Mouse (Mus musculus): ENCODE measurements at regions not wholly inside any gene's neighbourhood (a gene's known extent, or its start where the extent isn't known, plus 50 kb on each side); places are given as distances from the start of the nearest gene placed in this dataset.

DNA sequence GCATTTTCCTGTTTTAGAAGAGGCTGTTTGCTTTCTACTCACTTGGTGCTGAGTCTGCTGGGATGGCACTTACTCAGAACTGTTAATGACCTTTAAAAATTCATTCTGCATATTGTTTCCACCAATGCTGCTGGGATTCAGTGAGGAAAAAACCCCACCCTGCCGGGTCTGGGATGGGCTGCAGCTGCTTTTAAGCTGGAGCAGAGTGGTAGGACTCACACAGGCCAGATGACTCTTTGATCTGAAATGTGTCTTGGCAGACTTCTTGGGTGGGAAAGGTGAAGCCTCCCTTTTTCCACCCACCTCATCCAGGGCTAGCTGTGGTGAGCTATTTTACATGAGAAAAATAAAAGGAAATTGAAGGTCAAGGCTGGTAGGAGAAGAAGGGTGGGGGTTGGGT lies 56.4 kb upstream of the Ddhd1 start:
- H3K4me3 ChIP-seq = no peak overlapping the region
- no peak overlapping the region for H3K4me2 ChIP-seq
- no peaks in the 10 kb centered on the region for H3K4me1 ChIP-seq
- H3K27ac ChIP-seq (replicated peaks) = no peak overlapping the region
- 40% methylated on average over 1 of the region's 1 CpGs for WGBS
- H3K9ac ChIP-seq = no peak overlapping the region
- no peaks in the 10 kb centered on the region for H3K36me3 ChIP-seq
- ATAC-seq (ENCODE audit: extremely low read depth, insufficient number of reproducible peaks, low FRiP score, low TSS enrichment) = no peak
- H3K9me3 ChIP-seq = no peaks in the 10 kb centered on the region
- H3K27me3 ChIP-seq (replicated peaks) = no peaks in the 10 kb centered on the region

DNA sequence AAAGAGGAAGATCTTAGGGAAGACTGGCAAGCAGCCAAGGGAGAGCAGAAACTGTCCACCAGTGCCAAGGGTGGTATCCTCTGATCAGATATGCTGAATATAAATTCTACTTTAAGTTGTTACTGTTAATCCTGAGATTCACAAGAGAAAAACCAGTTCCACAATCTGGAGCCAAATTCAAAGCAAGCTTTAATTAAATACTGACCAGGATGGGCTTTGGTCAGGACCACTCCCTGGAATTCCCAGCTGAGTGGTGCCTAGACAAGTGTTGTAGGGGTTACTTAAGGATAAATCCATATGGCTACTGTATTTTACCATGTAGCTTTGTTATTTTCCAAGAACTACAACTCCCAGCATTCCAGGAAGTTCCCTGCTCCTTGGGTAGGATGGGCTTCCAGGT lies 56.8 kb upstream of the Ddhd1 start:
- H3K9ac ChIP-seq = no peak overlapping the region
- ATAC-seq (ENCODE audit: extremely low read depth, insufficient number of reproducible peaks, low FRiP score, low TSS enrichment) = no peak
- H3K36me3 ChIP-seq = no peaks in the 10 kb centered on the region

DNA sequence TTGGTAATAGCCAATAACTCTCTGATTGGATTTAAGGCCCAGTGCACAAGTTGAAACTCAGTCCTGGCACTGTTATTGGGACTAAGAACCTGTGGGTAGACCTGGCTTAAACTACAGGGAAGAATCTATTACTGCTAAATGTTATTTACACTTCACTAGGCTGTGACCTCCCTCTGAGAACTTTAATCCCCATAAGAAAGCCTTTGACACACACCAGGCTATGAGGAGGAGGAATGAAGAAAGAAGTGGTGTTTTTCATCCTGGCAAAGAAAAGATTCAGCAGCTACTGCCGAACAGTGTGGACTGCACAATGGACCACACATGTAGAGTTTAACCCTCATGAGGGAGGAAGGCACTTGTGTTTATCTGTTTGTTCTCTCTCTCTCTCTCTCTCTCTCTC lies 58.2 kb upstream of the Ddhd1 start:
- H3K4me3 ChIP-seq = no peak overlapping the region
- no peaks in the 10 kb centered on the region for H3K9me3 ChIP-seq
- no peak for ATAC-seq (ENCODE audit: extremely low read depth, insufficient number of reproducible peaks, low FRiP score, low TSS enrichment)
- no peaks in the 10 kb centered on the region for H3K27me3 ChIP-seq (replicated peaks)
- H3K4me2 ChIP-seq = no peak overlapping the region
- WGBS = 48% methylated on average over 1 of the region's 1 CpGs
- H3K36me3 ChIP-seq = no peaks in the 10 kb centered on the region
- no peaks in the 10 kb centered on the region for H3K4me1 ChIP-seq
- H3K27ac ChIP-seq (replicated peaks) = no peak overlapping the region
- H3K9ac ChIP-seq = no peak overlapping the region

More for the DNA sequence above, 56.8 kb upstream of the Ddhd1 start:
- no peak overlapping the region for H3K4me2 ChIP-seq
- no peak overlapping the region for H3K27ac ChIP-seq (replicated peaks)
- H3K9me3 ChIP-seq = no peaks in the 10 kb centered on the region
- H3K4me1 ChIP-seq = no peaks in the 10 kb centered on the region
- H3K4me3 ChIP-seq = no peak overlapping the region; the same call in 1 of the 2 replicates
- no peaks in the 10 kb centered on the region for H3K27me3 ChIP-seq (replicated peaks)

DNA sequence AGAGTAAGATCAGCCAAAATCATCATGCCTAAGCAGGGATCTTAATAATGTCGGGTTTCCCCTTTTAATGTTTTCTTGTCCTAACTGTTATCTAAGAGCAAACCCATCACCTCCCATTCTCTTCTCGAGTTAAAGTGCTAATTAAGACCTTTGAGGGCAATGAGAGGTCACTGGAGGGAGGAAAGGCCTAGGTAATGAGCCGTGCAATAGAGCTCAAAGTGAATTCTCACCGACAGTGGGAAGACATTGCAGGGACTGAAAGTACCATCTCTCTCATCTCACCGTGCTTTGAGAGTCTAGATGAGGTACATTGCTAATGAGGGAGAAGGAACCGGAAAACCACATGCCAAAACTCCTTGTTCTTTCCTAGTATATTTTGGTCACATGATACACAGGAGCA lies 64.9 kb upstream of the Ddhd1 start:
- no peak overlapping the region for H3K27ac ChIP-seq (replicated peaks)
- no peaks in the 10 kb centered on the region for H3K4me1 ChIP-seq
- H3K4me3 ChIP-seq = no peak overlapping the region
- 48% methylated on average over 6 of the region's 6 CpGs for WGBS
- 0 out of 2 replicates have a peak, but pooled peaks cover 2% of the 10 kb centered on the region for H3K9me3 ChIP-seq
- H3K4me2 ChIP-seq = no peak overlapping the region
- ATAC-seq (ENCODE audit: extremely low read depth, insufficient number of reproducible peaks, low FRiP score, low TSS enrichment) = no peak
- H3K9ac ChIP-seq = no peak overlapping the region
- H3K27me3 ChIP-seq (replicated peaks) = no peaks in the 10 kb centered on the region
- H3K36me3 ChIP-seq = no peaks in the 10 kb centered on the region

DNA sequence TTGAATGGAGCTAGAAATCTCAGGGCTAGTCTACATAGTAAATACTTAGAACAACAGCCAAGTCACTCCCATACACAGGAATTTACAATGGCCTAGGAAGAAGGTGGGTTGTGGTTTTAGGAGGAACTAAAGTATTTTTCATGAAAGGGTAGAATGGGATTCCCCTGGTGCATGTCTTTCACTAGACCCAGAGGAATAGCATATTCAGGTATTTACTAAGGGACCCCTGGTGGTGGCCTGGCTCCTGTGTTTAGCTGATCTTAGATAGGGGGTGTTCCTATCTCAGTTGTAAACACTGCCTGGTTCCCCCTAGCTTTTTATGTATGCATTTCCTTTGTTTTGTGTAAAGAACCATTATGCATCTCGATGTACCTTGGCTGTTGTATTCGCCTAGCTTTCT lies 66.4 kb upstream of the Ddhd1 start:
- Histone ChIP-seq H3K36me3 (no peaks in the 10 kb centered on the region), H3K4me1 (no peaks in the 10 kb centered on the region), H3K27ac (replicated peaks) (no peak overlapping the region), H3K9me3 (0 out of 2 replicates have a peak, but pooled peaks cover 2% of the 10 kb centered on the region), H3K4me2 (no peak overlapping the region), H3K27me3 (replicated peaks) (no peaks in the 10 kb centered on the region), H3K4me3 (no peak overlapping the region), H3K9ac (no peak overlapping the region)
- WGBS = 80% methylated on average over 2 of the region's 2 CpGs
- no peak for ATAC-seq (ENCODE audit: extremely low read depth, insufficient number of reproducible peaks, low FRiP score, low TSS enrichment)

DNA sequence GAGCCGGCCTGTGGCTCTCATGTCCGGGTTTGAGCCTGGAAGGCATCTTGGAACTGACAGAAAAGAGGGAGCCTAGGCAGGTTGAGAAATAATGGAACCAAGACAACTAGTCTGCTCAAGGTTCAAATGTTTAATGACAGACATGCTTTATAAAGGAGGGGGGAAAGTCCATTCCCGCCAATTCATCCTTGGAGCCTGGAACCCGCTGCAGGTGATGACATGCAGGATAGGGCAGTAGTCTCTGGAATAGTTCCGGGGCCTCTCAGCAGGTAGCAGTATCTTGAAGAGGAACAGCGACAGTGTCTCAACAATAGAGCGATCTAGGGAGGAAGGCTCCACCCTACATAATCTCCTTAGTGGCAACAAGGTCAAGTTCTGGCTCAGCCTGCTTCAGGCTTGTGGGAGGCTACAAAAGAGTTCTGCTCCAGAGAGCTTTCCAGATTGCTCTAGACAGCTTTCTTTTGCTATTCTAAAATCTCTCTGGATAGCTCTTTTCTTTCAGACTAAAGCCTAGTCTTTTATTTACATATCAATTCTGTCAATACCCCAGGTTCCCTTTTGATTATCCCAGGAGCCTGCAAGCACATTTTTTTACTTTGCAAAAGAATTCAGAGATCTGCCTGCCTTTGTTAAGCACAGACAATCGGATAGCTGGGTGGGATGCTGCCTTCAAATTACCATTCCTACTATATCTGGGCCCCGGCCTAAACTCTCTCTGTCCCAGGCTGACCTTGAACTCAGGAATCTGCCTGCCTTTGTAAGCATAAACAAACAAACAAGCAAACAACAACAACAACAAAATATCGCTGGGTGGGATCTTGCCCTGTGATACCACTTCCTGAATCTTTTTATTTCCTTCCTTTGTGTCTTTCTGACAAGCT lies 76.8 kb upstream of the Ddhd1 start:
- Histone ChIP-seq H3K4me3 (no peak overlapping the region), H3K4me1 (peaks cover 7% of the 10 kb centered on the region), H3K27me3 (replicated peaks) (no peaks in the 10 kb centered on the region), H3K9ac (no peak overlapping the region), H3K27ac (replicated peaks) (no peak overlapping the region), H3K4me2 (no peak overlapping the region), H3K36me3 (no peaks in the 10 kb centered on the region), H3K9me3 (no peaks in the 10 kb centered on the region)
- no peak for ATAC-seq (ENCODE audit: extremely low read depth, insufficient number of reproducible peaks, low FRiP score, low TSS enrichment)
- 48% methylated on average over 10 of the region's 10 CpGs for WGBS

DNA sequence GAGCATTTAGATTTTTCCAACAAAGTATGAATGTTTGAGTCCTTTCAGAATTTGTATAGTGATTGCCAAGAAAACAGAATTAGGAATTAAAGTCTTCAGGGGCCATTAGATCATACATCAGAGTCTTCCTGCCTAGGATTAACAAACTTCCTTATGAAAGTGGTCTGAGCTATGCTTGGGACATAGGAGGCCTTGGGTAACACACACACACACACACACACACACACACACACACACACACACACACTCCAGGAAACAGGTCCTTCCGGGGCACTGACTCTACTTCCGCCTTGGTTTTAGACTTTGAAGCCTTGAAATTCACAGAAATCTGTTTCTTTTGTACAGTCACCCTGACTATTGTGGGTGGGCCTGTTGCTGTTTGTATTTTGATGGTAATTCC lies 80.0 kb upstream of the Ddhd1 start:
- 96% methylated on average over 2 of the region's 2 CpGs for WGBS
- no peak overlapping the region for H3K4me3 ChIP-seq
- H3K36me3 ChIP-seq = no peaks in the 10 kb centered on the region
- no peaks in the 10 kb centered on the region for H3K9me3 ChIP-seq
- peaks cover 16% of the 10 kb centered on the region for H3K4me1 ChIP-seq
- no peak overlapping the region for H3K27ac ChIP-seq (replicated peaks)
- H3K4me2 ChIP-seq = no peak overlapping the region
- H3K9ac ChIP-seq = no peak overlapping the region
- no peaks in the 10 kb centered on the region for H3K27me3 ChIP-seq (replicated peaks)
- ATAC-seq (ENCODE audit: extremely low read depth, insufficient number of reproducible peaks, low FRiP score, low TSS enrichment) = no peak

DNA sequence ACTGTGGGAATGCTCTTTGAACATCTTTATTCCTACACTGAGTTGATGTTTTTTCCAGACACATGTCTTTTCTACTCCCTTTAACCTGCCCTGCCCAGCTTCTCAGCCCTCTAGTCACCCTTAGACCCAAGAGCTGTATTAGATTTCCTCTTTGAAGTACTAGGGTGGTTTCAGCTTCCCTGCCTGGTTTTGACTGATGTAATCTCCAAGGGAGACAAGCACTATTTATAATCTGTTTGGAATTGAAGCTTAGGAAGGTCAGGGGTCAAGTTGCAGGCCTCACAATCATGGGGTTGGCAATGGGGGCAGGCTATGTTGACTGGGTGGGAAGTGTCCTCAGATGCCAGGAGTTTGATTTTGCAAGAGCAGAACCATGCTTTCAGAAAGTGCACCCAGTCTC lies 81.7 kb upstream of the Ddhd1 start:
- Histone ChIP-seq H3K27me3 (replicated peaks) (no peaks in the 10 kb centered on the region), H3K4me1 (peaks cover 16% of the 10 kb centered on the region), H3K4me2 (no peak overlapping the region), H3K4me3 (no peak overlapping the region), H3K9ac (no peak overlapping the region), H3K27ac (replicated peaks) (no peak overlapping the region), H3K36me3 (no peaks in the 10 kb centered on the region), H3K9me3 (no peaks in the 10 kb centered on the region)
- ATAC-seq (ENCODE audit: extremely low read depth, insufficient number of reproducible peaks, low FRiP score, low TSS enrichment) = no peak

DNA sequence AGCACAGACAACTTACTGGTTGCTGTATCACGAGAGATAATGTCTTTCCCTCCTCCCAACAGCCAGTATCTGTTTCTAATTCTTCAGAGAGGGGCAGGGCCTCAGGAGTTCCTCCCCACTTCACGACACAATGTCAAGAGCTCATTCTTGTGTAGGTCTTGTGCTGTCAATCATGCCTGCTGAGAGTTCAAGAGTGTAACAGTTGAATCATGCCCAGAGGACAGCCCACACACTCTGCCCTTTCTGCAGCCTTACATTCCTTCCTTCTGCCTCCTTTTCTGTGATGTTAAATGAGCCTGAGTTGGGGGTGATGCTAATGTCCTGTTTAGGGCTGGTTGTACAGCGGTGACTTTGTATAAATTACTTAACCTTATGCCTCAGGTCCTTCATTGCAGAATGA lies 82.7 kb upstream of the Ddhd1 start:
- Histone ChIP-seq H3K27ac (replicated peaks) (no peak overlapping the region), H3K36me3 (no peaks in the 10 kb centered on the region), H3K4me2 (no peak overlapping the region), H3K27me3 (replicated peaks) (no peaks in the 10 kb centered on the region), H3K9ac (no peak overlapping the region), H3K4me3 (no peak overlapping the region), H3K4me1 (peaks cover 16% of the 10 kb centered on the region), H3K9me3 (no peaks in the 10 kb centered on the region)
- WGBS = 31% methylated on average over 3 of the region's 3 CpGs
- ATAC-seq (ENCODE audit: extremely low read depth, insufficient number of reproducible peaks, low FRiP score, low TSS enrichment) = no peak

DNA sequence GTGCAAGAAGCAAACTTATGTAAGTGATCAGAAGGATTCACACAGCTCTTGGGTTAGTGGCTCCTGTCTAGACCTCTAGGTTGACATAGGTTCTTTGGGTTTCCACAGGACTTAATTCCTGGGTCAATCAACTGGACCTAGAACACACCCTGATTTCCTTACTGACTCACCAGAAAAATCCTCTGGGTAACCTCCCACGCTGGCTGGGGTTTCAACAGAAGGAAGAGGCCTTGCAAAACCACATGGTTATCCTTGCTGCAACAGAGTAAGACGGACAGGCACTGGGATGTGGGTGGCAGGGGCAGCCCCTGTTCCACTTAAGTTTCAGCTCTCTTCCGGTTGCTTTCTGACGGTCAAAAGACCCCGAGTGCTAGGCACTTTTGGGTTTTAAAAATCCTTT lies 88.2 kb upstream of the Ddhd1 start:
- no peak overlapping the region for H3K9ac ChIP-seq
- no peak overlapping the region for H3K4me3 ChIP-seq
- H3K36me3 ChIP-seq = no peaks in the 10 kb centered on the region
- no peak overlapping the region for H3K27ac ChIP-seq (replicated peaks)
- H3K27me3 ChIP-seq (replicated peaks) = no peaks in the 10 kb centered on the region
- H3K9me3 ChIP-seq = no peaks in the 10 kb centered on the region
- H3K4me1 ChIP-seq = no peaks in the 10 kb centered on the region
- no peak for ATAC-seq (ENCODE audit: extremely low read depth, insufficient number of reproducible peaks, low FRiP score, low TSS enrichment)
- H3K4me2 ChIP-seq = no peak overlapping the region
- 76% methylated on average over 5 of the region's 5 CpGs for WGBS

DNA sequence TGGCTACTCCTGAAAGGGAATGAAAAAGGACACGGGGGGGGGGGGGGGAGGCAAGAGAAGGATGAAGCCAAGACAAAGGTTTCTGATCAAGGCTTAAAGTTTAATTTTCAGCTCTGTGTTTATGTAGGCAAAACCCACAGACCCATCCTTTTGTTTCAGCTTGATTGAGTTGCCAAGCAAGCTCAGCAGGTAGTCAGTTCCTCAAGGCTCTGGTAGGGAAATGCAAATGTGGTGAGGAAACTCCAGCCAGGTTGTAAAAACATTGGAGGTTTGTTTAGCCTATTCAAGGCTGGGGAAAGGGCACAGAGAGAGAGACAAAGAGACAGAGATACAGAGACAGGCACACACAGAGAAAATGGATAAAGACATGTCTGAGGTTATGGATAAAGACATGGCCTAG lies 99.4 kb upstream of the Ddhd1 start:
- H3K4me2 ChIP-seq = no peak overlapping the region
- H3K9me3 ChIP-seq = no peaks in the 10 kb centered on the region
- no peaks in the 10 kb centered on the region for H3K4me1 ChIP-seq
- ATAC-seq (ENCODE audit: extremely low read depth, insufficient number of reproducible peaks, low FRiP score, low TSS enrichment) = no peak
- H3K27ac ChIP-seq (replicated peaks) = no peak overlapping the region
- H3K36me3 ChIP-seq = no peaks in the 10 kb centered on the region
- H3K27me3 ChIP-seq (replicated peaks) = no peaks in the 10 kb centered on the region
- H3K4me3 ChIP-seq = no peak overlapping the region
- no peak overlapping the region for H3K9ac ChIP-seq
- WGBS = 10% methylated on average over 1 of the region's 1 CpGs

DNA sequence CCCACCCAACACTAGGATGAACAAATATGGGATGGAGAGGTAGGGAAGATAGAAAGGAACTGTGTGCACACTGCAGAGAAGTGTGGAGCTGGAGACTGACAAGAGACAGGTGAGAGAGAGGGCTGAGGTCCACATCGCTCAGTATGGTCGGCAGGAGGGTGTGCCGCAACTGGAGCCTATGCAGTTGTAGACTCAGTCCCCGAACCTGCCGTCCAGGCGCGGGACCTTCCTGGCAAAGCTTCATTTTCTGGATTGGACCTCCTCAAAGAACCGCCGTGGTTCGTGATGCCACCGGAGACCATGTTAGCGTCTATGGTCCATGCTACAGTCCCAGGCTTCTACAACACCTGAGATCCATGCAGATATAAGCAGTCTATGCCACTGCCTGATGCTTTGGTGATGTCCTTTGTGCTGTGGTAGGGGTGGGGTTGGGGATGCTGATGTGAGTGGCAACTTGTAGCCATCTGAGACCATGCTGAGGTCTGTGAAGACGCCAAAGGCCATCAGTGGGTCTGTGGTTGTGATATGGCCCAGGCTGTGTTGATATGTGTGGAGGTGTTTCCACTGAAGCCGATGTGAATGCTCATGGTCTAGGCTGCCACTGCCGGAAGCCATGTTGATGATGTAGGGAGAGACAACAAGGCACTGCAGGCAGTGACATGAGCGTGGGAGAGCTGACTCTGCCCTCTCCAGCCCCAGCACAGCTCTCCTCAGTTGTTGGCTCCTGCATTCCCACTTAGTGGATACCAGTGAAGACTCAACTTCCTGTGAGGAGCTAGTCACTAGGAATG lies 103.1 kb upstream of the Ddhd1 start:
- 88% methylated on average over 16 of the region's 16 CpGs for WGBS
- Histone ChIP-seq H3K9ac (no peak overlapping the region), H3K27me3 (replicated peaks) (no peaks in the 10 kb centered on the region), H3K4me2 (no peak overlapping the region), H3K4me3 (no peak overlapping the region), H3K4me1 (no peaks in the 10 kb centered on the region), H3K9me3 (no peaks in the 10 kb centered on the region), H3K27ac (replicated peaks) (no peak overlapping the region), H3K36me3 (no peaks in the 10 kb centered on the region)
- no peak for ATAC-seq (ENCODE audit: extremely low read depth, insufficient number of reproducible peaks, low FRiP score, low TSS enrichment)
